In the genomic region with DNA sequence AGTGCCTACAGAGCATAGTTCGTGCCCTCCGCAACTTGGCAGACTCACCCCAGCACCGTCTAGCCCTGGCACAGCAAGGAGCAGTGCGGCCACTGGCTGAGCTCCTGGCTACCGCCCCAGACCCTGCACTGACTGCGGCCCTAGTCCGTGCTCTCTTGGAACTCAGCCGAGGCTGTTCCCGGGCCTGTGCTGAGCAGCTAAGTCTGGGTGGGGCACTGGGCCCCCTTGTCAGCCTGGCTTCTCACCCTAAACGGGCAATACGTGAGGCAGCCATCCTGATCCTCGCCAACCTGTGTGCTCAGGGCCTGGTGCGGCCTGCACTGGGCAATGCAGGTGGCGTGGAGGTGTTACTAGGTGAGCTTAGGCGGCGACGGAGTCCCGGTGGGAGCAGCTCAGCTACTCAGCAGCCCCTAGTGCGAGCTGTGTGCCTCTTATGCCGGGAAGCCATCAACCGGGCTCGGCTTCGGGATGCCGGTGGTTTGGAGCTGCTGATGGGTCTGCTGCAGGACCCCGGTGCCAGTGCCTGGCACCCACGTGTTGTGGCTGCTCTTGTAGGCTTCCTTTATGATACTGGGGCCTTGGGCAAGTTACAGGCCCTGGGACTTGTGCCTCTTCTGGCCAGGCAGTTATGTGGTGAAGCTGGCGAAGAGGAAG, we compare ENCODE assay signal across 12 mouse cellular contexts. TPM values are rescaled to one million over a fixed set of nuclear protein-coding genes. Genes with fewer than 3 reads are reported as not detected.
DNase-seq lines count a peak whose midpoint lies in the region; ATAC-seq and TF ChIP-seq lines count a peak whose summit lies in the region.
"Had no signal": no experiment of that assay in that cellular context is flagged by ENCODE, and none has a peak within 500 bp of the region (broad histone marks: within the 10 kb centered on the region; RNA-seq: fewer than 3 reads in every experiment).

No protein-coding gene starts in this region.

- H3K27me3 ChIP-seq in heart, embryonic 10.5 days (ENCODE audit: insufficient read depth, poor library complexity, severe bottlenecking), result no peaks in the 10 kb centered on the region
- H3K27me3 ChIP-seq in liver, embryonic 11.5 days (replicated peaks; ENCODE audit: control insufficient read depth, insufficient read depth, low read length), result no peaks in the 10 kb centered on the region
- H3K27me3 ChIP-seq in liver, postnatal 0 days (ENCODE audit: insufficient read depth, low read length), result no peaks in the 10 kb centered on the region
- no peaks in the 10 kb centered on the region for H3K27me3 ChIP-seq in liver, embryonic 13.5 days

- 0 out of 2 replicates have a peak overlapping the region, but pooled peaks have one; percentile 13 for H3K27ac ChIP-seq in heart, embryonic 10.5 days
- no peak overlapping the region for H3K27ac ChIP-seq in liver, embryonic 11.5 days (ENCODE audit: low read depth, low read length)
- H3K27ac ChIP-seq in liver, postnatal 0 days (ENCODE audit: low read depth), result no peak overlapping the region
- H3K27ac ChIP-seq in liver, embryonic 13.5 days, result no peak overlapping the region

- H3K4me1 ChIP-seq in heart, embryonic 10.5 days, result peaks cover 35% of the 10 kb centered on the region
- peaks cover 11% of the 10 kb centered on the region for H3K4me1 ChIP-seq in liver, embryonic 11.5 days (replicated peaks; ENCODE audit: control insufficient read depth, insufficient read depth, low read length)
- H3K4me1 ChIP-seq in liver, postnatal 0 days (ENCODE audit: insufficient read depth), result peaks cover 15% of the 10 kb centered on the region
- peaks cover 41% of the 10 kb centered on the region for H3K4me1 ChIP-seq in liver, embryonic 13.5 days (replicated peaks)

- intact Hi-C loops in heart, postnatal 25 days (cut with DNase I), result loop anchor here (10.0 kb wide), 1 partner anchor 455 kb away; no protein-coding TSS in a partner anchor

- H3K4me2 ChIP-seq in liver, embryonic 11.5 days, result no peak overlapping the region
- H3K4me2 ChIP-seq in liver, postnatal 0 days (ENCODE audit: low read depth, low read length), result no peak overlapping the region
- H3K4me2 ChIP-seq in liver, embryonic 13.5 days, result no peak overlapping the region

- no peaks in the 10 kb centered on the region for H3K9me3 ChIP-seq in heart, embryonic 10.5 days
- H3K9me3 ChIP-seq in liver, embryonic 11.5 days (ENCODE audit: control insufficient read depth, low read length), result no peaks in the 10 kb centered on the region
- no peaks in the 10 kb centered on the region for H3K9me3 ChIP-seq in liver, postnatal 0 days (ENCODE audit: low read length)
- no peaks in the 10 kb centered on the region for H3K9me3 ChIP-seq in liver, embryonic 13.5 days (replicated peaks)

- no peak for ATAC-seq in liver, embryonic 11.5 days (replicated peaks; ENCODE audit: low FRiP score)
- no peak for ATAC-seq in liver, postnatal 0 days
- ATAC-seq in liver, embryonic 13.5 days (ENCODE audit: low read depth), result no peak
- ATAC-seq: intestine, embryonic 16.5 days had no signal

- H3K9ac ChIP-seq in liver, embryonic 11.5 days (ENCODE audit: low read depth, low read length), result peak overlapping the region; percentile 30; the same call in 1 of the 2 replicates
- H3K9ac ChIP-seq in liver, postnatal 0 days (replicated peaks), result no peak overlapping the region; the same call in 1 of the 2 replicates
- peak overlapping the region; percentile 17; the same call in 1 of the 2 replicates for H3K9ac ChIP-seq in liver, embryonic 13.5 days

- WGBS in heart, embryonic 10.5 days, result 90% methylated on average over 27 of the region's 27 CpGs
- WGBS in liver, embryonic 11.5 days, result 92% methylated on average over 27 of the region's 27 CpGs
- WGBS in liver, postnatal 0 days (ENCODE audit: insufficient replicate concordance), result 91% methylated on average over 27 of the region's 27 CpGs
- WGBS in liver, embryonic 13.5 days (ENCODE audit: insufficient replicate concordance), result 90% methylated on average over 27 of the region's 27 CpGs

- H3K36me3 ChIP-seq in heart, embryonic 10.5 days, result peaks cover 62% of the 10 kb centered on the region
- H3K36me3 ChIP-seq in liver, embryonic 11.5 days (ENCODE audit: control insufficient read depth, insufficient read depth, low read length), result peaks cover 40% of the 10 kb centered on the region
- H3K36me3 ChIP-seq in liver, postnatal 0 days (replicated peaks; ENCODE audit: insufficient read depth, low read length), result peaks cover 40% of the 10 kb centered on the region
- peaks cover 63% of the 10 kb centered on the region for H3K36me3 ChIP-seq in liver, embryonic 13.5 days

- TF ChIP-seq EP300 in liver, postnatal 0 days (IDR thresholded peaks at IDR 0.05; ENCODE audit: low read depth), result no peak

- DNase-seq in heart, embryonic 10.5 days (ENCODE audit: low spot score), result peak; percentile 70
- no peak for DNase-seq in heart, postnatal 25 days (ENCODE audit: low spot score)
- no peak for DNase-seq in liver, embryonic 11.5 days (ENCODE audit: low spot score)
- no peak for DNase-seq in liver, postnatal 0 days
- DNase-seq in cerebellum, postnatal 10 days, result peak; percentile 43 to 67
- no peak for DNase-seq in liver, embryonic 13.5 days
- DNase-seq in left cerebral cortex, adult 18-20 months (ENCODE audit: low spot score in 2 of 2), result no peak
- DNase-seq: gastrocnemius, postnatal 14 days; heart, postnatal 36 days had no signal

- no peak overlapping the region for H3K4me3 ChIP-seq in heart, embryonic 10.5 days
- no peak overlapping the region for H3K4me3 ChIP-seq in liver, embryonic 11.5 days (ENCODE audit: low read depth, low read length)
- H3K4me3 ChIP-seq in liver, postnatal 0 days (ENCODE audit: low read depth, low read length), result no peak overlapping the region
- no peak overlapping the region for H3K4me3 ChIP-seq in liver, embryonic 13.5 days (replicated peaks)

- TF ChIP-seq CTCF in liver, postnatal 0 days (IDR thresholded peaks at IDR 0.05; ENCODE audit: low read depth), result no peak

RNA-seq across cellular contexts. Expression of a gene that starts 2.4 kb away (rescaled TPM):
- 7.1 and 7.2 TPM in 2 replicates for polyA plus RNA-seq in heart, embryonic 10.5 days (2016; fragmentation: Nextera tagmentation; extraction: Ambion mirVana)
- 1 to 10 TPM; 3.3 to 3.4 TPM for total RNA-seq in heart, postnatal 25 days (2021)
- polyA plus RNA-seq in liver, embryonic 11.5 days (2014; fragmentation: Nextera tagmentation; extraction: Ambion mirVana), result 3.8 and 4.5 TPM in 2 replicates
- polyA plus RNA-seq in liver, postnatal 0 days (2015; fragmentation: Nextera tagmentation; extraction: Ambion mirVana), result 1.7 and 2.2 TPM in 2 replicates
- 1.9 and 2.8 TPM in 2 replicates for polyA plus RNA-seq in liver, embryonic 13.5 days (2015; fragmentation: Nextera tagmentation; extraction: Ambion mirVana)
- total RNA-seq in left cerebral cortex, adult 18-20 months (2021), result 1 to 10 TPM; 2.9 to 3.6 TPM

RNA-seq across cellular contexts. Expression of a gene that starts 3.1 kb away (rescaled TPM):
- 16.6 and 17.5 TPM in 2 replicates for polyA plus RNA-seq in heart, embryonic 10.5 days (2016; fragmentation: Nextera tagmentation; extraction: Ambion mirVana)
- 1 to 10 TPM; 6.8 to 7.2 TPM for total RNA-seq in heart, postnatal 25 days (2021)
- polyA plus RNA-seq in liver, embryonic 11.5 days (2014; fragmentation: Nextera tagmentation; extraction: Ambion mirVana), result 15.1 and 15.8 TPM in 2 replicates
- polyA plus RNA-seq in liver, postnatal 0 days (2015; fragmentation: Nextera tagmentation; extraction: Ambion mirVana), result 5.4 and 5.6 TPM in 2 replicates
- polyA plus RNA-seq in liver, embryonic 13.5 days (2015; fragmentation: Nextera tagmentation; extraction: Ambion mirVana), result 8.3 and 8.4 TPM in 2 replicates
- 10 to 100 TPM; 12.2 to 14.7 TPM for total RNA-seq in left cerebral cortex, adult 18-20 months (2021)

RNA-seq across cellular contexts. Expression of a gene that starts 6.4 kb away (rescaled TPM):
- 144 and 202 TPM in 2 replicates for polyA plus RNA-seq in heart, embryonic 10.5 days (2016; fragmentation: Nextera tagmentation; extraction: Ambion mirVana)
- 10 to 100 TPM; 19.6 to 22.5 TPM for total RNA-seq in heart, postnatal 25 days (2021)
- 35.3 and 38.2 TPM in 2 replicates for polyA plus RNA-seq in liver, embryonic 11.5 days (2014; fragmentation: Nextera tagmentation; extraction: Ambion mirVana)
- 10.1 and 10.4 TPM in 2 replicates for polyA plus RNA-seq in liver, postnatal 0 days (2015; fragmentation: Nextera tagmentation; extraction: Ambion mirVana)
- polyA plus RNA-seq in liver, embryonic 13.5 days (2015; fragmentation: Nextera tagmentation; extraction: Ambion mirVana), result 14.3 and 17.8 TPM in 2 replicates
- total RNA-seq in left cerebral cortex, adult 18-20 months (2021), result 10 to 100 TPM; 21.6 to 22.8 TPM

RNA-seq across cellular contexts. Expression of a gene that starts 25.2 kb away (rescaled TPM):
- polyA plus RNA-seq in heart, embryonic 10.5 days (2016; fragmentation: Nextera tagmentation; extraction: Ambion mirVana), result 0.37 and 0.48 TPM in 2 replicates
- total RNA-seq in heart, postnatal 25 days (2021), result not detected
- polyA plus RNA-seq in liver, embryonic 11.5 days (2014; fragmentation: Nextera tagmentation; extraction: Ambion mirVana), result 2.1 and 3.0 TPM in 2 replicates
- polyA plus RNA-seq in liver, postnatal 0 days (2015; fragmentation: Nextera tagmentation; extraction: Ambion mirVana), result 1.3 and 1.8 TPM in 2 replicates
- 1.6 and 2.4 TPM in 2 replicates for polyA plus RNA-seq in liver, embryonic 13.5 days (2015; fragmentation: Nextera tagmentation; extraction: Ambion mirVana)
- not detected for total RNA-seq in left cerebral cortex, adult 18-20 months (2021)
- total RNA-seq: gastrocnemius, postnatal 14 days; heart, postnatal 36 days; layer of hippocampus, adult 8-10 months; liver, adult 2 months had no signal
- polyA plus RNA-seq: intestine, embryonic 16.5 days; liver, adult 2 months had no signal

RNA-seq across cellular contexts. Expression of a gene that starts 34.1 kb away (rescaled TPM):
- polyA plus RNA-seq in heart, embryonic 10.5 days (2016; fragmentation: Nextera tagmentation; extraction: Ambion mirVana), result 258 and 459 TPM in 2 replicates
- total RNA-seq in heart, postnatal 25 days (2021), result 1,000 to 10,000 TPM; 2,394 to 2,415 TPM
- polyA plus RNA-seq in liver, embryonic 11.5 days (2014; fragmentation: Nextera tagmentation; extraction: Ambion mirVana), result 2.3 and 6.3 TPM in 2 replicates
- 1.1 and 15.6 TPM in 2 replicates for polyA plus RNA-seq in liver, postnatal 0 days (2015; fragmentation: Nextera tagmentation; extraction: Ambion mirVana)
- 2.3 and 2.7 TPM in 2 replicates for polyA plus RNA-seq in liver, embryonic 13.5 days (2015; fragmentation: Nextera tagmentation; extraction: Ambion mirVana)
- total RNA-seq in left cerebral cortex, adult 18-20 months (2021), result 10 to 100 TPM in 1 of 2 experiments, 1 to 10 TPM in 1; 7.5 to 10.4 TPM

Comparison
In these comparisons a context has a peak if more than half of its experiments do, and no peak if none do; other contexts are left out.
1. DNase-seq: peak in heart, embryonic 10.5 days (single experiment) and cerebellum, postnatal 10 days (2 of 2); none in heart, postnatal 25 days (single experiment), liver, embryonic 11.5 days (single experiment), liver, postnatal 0 days (single experiment), liver, embryonic 13.5 days (single experiment) and left cerebral cortex, adult 18-20 months (0 of 2).